Mouse (Mus musculus) thymus, adult 2 months (tissue): ENCODE results near the gene Cenps.

ENCODE experiments used
- CTCF ChIP-seq: fragments of 200-500 bp; IDR thresholded peaks from 2 replicates; pipeline ENCODE4 v1.5.1; 2012; ENCODE audit warnings: mild to moderate bottlenecking, control low read depth, low read length, moderate library complexity, borderline replicate concordance; ENCODE audit not compliant: control insufficient read depth, poor library complexity, insufficient read depth; ENCODE audit errors: extremely low read depth
- POLR2A ChIP-seq: fragments of 200-500 bp; IDR thresholded peaks from 2 replicates; pipeline ENCODE4 v1.6.1; 2012; ENCODE audit warnings: mild to moderate bottlenecking, low read length, control low read depth, moderate library complexity; ENCODE audit not compliant: control insufficient read depth, poor library complexity, insufficient read depth; ENCODE audit errors: extremely low read depth

- TF ChIP-seq CTCF: no peak
- no peak for TF ChIP-seq POLR2A
Observed at GRCm38 (mm10) chr4:149133395-149133794, 4.0 kb downstream of the Cenps start.
